Mouse (Mus musculus): ENCODE measurements around the gene Inhbc. TPM values are rescaled to one million over a fixed set of nuclear protein-coding genes. Genes with fewer than 3 reads are reported as not detected.

Gene Inhbc
- total RNA-seq, 2 experiments from 2014 or later: not detected

GRCm38 (mm10) chr10:127335271-127335670 is 35.0 kb downstream of the Inhbc start:
- intact Hi-C loops (cut with DNase I): loop anchor here (5.0 to 10.0 kb wide), 2 partner anchors 160 to 202 kb away; no protein-coding TSS in a partner anchor
- no peak for DNase-seq
- H3K4me3 ChIP-seq: no peak overlapping the region
- peak; percentile 24; the same call in 1 of the 2 replicates for TF ChIP-seq CTCF (IDR thresholded peaks at IDR 0.05)
- H3K27ac ChIP-seq: no peak overlapping the region

GRCm38 (mm10) chr10:127333152-127333551 is 37.1 kb downstream of the Inhbc start:
- intact Hi-C loops (cut with DNase I): loop anchor here (10.0 kb wide), 1 partner anchor 158 kb away; no protein-coding TSS in a partner anchor
- peak; percentile 18 for DNase-seq
- TF ChIP-seq CTCF (IDR thresholded peaks at IDR 0.05): peak; percentile 49
- no peak overlapping the region for H3K4me3 ChIP-seq
- no peak overlapping the region for H3K27ac ChIP-seq

GRCm38 (mm10) chr10:127332211-127332874 is 37.9 kb downstream of the Inhbc start:
- intact Hi-C loops (cut with DNase I): loop anchor here (10.0 kb wide), 1 partner anchor 158 kb away; no protein-coding TSS in a partner anchor
- Histone ChIP-seq H3K27ac (no peak overlapping the region), H3K4me3 (no peak overlapping the region)
- TF ChIP-seq CTCF (IDR thresholded peaks at IDR 0.05): peak; percentile 11; the same call in 1 of the 2 replicates
- DNase-seq: peak; percentile 14

GRCm38 (mm10) chr10:127330212-127330611 is 40.0 kb downstream of the Inhbc start:
- no peak overlapping the region for H3K27ac ChIP-seq
- no peak for DNase-seq
- H3K4me3 ChIP-seq: no peak overlapping the region
- intact Hi-C loops (cut with DNase I): loop anchor here (10.0 kb wide), 1 partner anchor 155 kb away; no protein-coding TSS in a partner anchor
- no peak for TF ChIP-seq CTCF (IDR thresholded peaks at IDR 0.05)

GRCm38 (mm10) chr10:127327461-127328145 is 42.6 kb downstream of the Inhbc start:
- intact Hi-C loops (cut with DNase I): no loop called here
- no peak for TF ChIP-seq CTCF (IDR thresholded peaks at IDR 0.05)
- H3K27ac ChIP-seq: no peak overlapping the region
- no peak for DNase-seq
- H3K4me3 ChIP-seq: no peak overlapping the region

GRCm38 (mm10) chr10:127326828-127327227 is 43.4 kb downstream of the Inhbc start:
- H3K4me3 ChIP-seq: peak overlapping the region; percentile 77
- H3K27ac ChIP-seq: peak overlapping the region; percentile 57; the same call in 1 of the 2 replicates
- intact Hi-C loops (cut with DNase I): no loop called here
- peak; percentile 65 for DNase-seq
- TF ChIP-seq CTCF (IDR thresholded peaks at IDR 0.05): no peak

GRCm38 (mm10) chr10:127326017-127326801 is 44.0 kb downstream of the Inhbc start:
- Histone ChIP-seq H3K27ac (peak overlapping the region; percentile 57), H3K4me3 (peak overlapping the region; percentile 77)
- TF ChIP-seq CTCF (IDR thresholded peaks at IDR 0.05): no peak
- peak; percentile 64 for DNase-seq
- intact Hi-C loops (cut with DNase I): no loop called here

- H3K4me3 ChIP-seq: peak overlapping the region; percentile 77
- peak; percentile 11 for DNase-seq
- TF ChIP-seq CTCF (IDR thresholded peaks at IDR 0.05): no peak
- no peak overlapping the region for H3K27ac ChIP-seq
- intact Hi-C loops (cut with DNase I): no loop called here
Measured at GRCm38 (mm10) chr10:127325454-127326016, 44.7 kb downstream of the Inhbc start.

GRCm38 (mm10) chr10:127324495-127324894 is 45.7 kb downstream of the Inhbc start:
- DNase-seq: no peak
- H3K27ac ChIP-seq: no peak overlapping the region
- intact Hi-C loops (cut with DNase I): no loop called here
- peak; percentile 50 for TF ChIP-seq CTCF (IDR thresholded peaks at IDR 0.05)
- H3K4me3 ChIP-seq: peak overlapping the region; percentile 53; the same call in 1 of the 2 replicates

GRCm38 (mm10) chr10:127323131-127323855 is 46.9 kb downstream of the Inhbc start:
- Histone ChIP-seq H3K4me3 (peak overlapping the region; percentile 53), H3K27ac (peak overlapping the region; percentile 48)
- TF ChIP-seq CTCF (IDR thresholded peaks at IDR 0.05): no peak
- intact Hi-C loops (cut with DNase I): no loop called here
- DNase-seq: no peak

GRCm38 (mm10) chr10:127322669-127323068 is 47.6 kb downstream of the Inhbc start:
- TF ChIP-seq CTCF (IDR thresholded peaks at IDR 0.05): no peak
- intact Hi-C loops (cut with DNase I): no loop called here
- Histone ChIP-seq H3K27ac (0 out of 2 replicates have a peak overlapping the region, but pooled peaks have one; percentile 40), H3K4me3 (no peak overlapping the region; the same call in 1 of the 2 replicates)
- DNase-seq: no peak

Measured in gastrocnemius, adult 2 months (tissue).